ENCODE assay signal across 23 mouse cellular contexts in the genomic region with DNA sequence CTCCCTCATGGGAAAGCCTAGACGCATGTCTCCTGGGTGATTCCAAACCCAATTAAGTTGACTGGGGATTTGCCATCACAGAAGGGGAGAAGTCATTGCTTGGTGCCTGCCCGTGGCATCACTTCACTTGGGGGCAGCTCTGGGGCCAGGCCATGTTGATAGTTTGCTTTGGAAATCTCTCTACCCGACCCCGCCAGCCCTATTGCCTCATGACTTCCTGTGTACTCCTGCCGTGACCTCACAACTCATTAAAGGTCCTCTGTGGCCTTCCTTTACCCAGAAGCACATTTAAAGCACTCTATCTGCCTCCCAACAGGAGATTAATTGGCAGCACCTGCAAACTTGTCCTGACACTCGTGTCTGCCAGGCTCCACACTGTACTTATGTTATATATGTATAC.
A peak's percentile ranks its signal among the peaks of the same experiment; 100 is the strongest.
DNase-seq lines count a peak whose midpoint lies in the region; ATAC-seq lines count a peak whose summit lies in the region.
"Had no signal": no experiment of that assay in that cellular context is flagged by ENCODE, and none has a peak within 500 bp of the region (broad histone marks: within the 10 kb centered on the region; RNA-seq: fewer than 3 reads in every experiment).

No protein-coding gene starts in this region.

- H3K4me1 ChIP-seq in kidney, embryonic 15.5 days = peaks cover 7% of the 10 kb centered on the region
- peaks cover 21% of the 10 kb centered on the region for H3K4me1 ChIP-seq in limb, embryonic 10.5 days
- H3K4me1 ChIP-seq: embryonic facial prominence, embryonic 15.5 days; stomach, embryonic 15.5 days had no signal

- no peak for DNase-seq in kidney, postnatal 10 days
- DNase-seq in limb, embryonic 10.5 days (ENCODE audit: low spot score) = peak; percentile 36
- peak; percentile 30 for DNase-seq in lung, postnatal 10 days
- no peak for DNase-seq in frontal cortex, postnatal 36 days (ENCODE audit: low spot score in 2 of 2)
- no peak for DNase-seq in urinary bladder, adult 18-20 months (ENCODE audit: low spot score in 2 of 2)
- DNase-seq in urinary bladder, adult 2 months (ENCODE audit: low spot score) = no peak
- DNase-seq: adrenal gland, adult 2 months; cerebellum, adult 9-10 months; forebrain, postnatal 0 days; gastrocnemius, postnatal 25 days; heart, postnatal 10 days; kidney, adult 8-10 months; kidney, postnatal 4 days; right cerebral cortex, postnatal 25 days; thymus, adult 18-20 months; thymus, postnatal 4 days had no signal

- no peak overlapping the region for H3K27ac ChIP-seq in kidney, embryonic 15.5 days
- no peak overlapping the region for H3K27ac ChIP-seq in limb, embryonic 10.5 days
- H3K27ac ChIP-seq: embryonic facial prominence, embryonic 15.5 days; hindbrain, embryonic 13.5 days; limb, embryonic 13.5 days; stomach, embryonic 15.5 days had no signal

- 17% methylated on average over 6 of the region's 6 CpGs for WGBS in kidney, embryonic 15.5 days
- WGBS in limb, embryonic 10.5 days = 31% methylated on average over 6 of the region's 6 CpGs

- no peaks in the 10 kb centered on the region for H3K9me3 ChIP-seq in kidney, embryonic 15.5 days (replicated peaks)
- H3K9me3 ChIP-seq in limb, embryonic 10.5 days (replicated peaks) = no peaks in the 10 kb centered on the region
- H3K9me3 ChIP-seq: embryonic facial prominence, embryonic 15.5 days; hindbrain, embryonic 13.5 days; limb, embryonic 13.5 days; stomach, embryonic 15.5 days had no signal

- H3K4me2 ChIP-seq in kidney, embryonic 15.5 days = no peak overlapping the region
- H3K4me2 ChIP-seq: embryonic facial prominence, embryonic 15.5 days; heart, embryonic 11.5 days; hindbrain, embryonic 13.5 days; limb, embryonic 13.5 days; stomach, embryonic 15.5 days had no signal

- 0 out of 2 replicates have a peak, but pooled peaks have one; percentile 36 for ATAC-seq in kidney, embryonic 15.5 days (replicated peaks; ENCODE audit: low FRiP score)
- ATAC-seq: forebrain, postnatal 0 days; inflammation-experienced regulatory T-cells, adult 6 months had no signal

- H3K36me3 ChIP-seq in kidney, embryonic 15.5 days = no peaks in the 10 kb centered on the region
- no peaks in the 10 kb centered on the region for H3K36me3 ChIP-seq in limb, embryonic 10.5 days
- H3K36me3 ChIP-seq: embryonic facial prominence, embryonic 15.5 days; hindbrain, embryonic 13.5 days; limb, embryonic 13.5 days; stomach, embryonic 15.5 days had no signal

- H3K9ac ChIP-seq in kidney, embryonic 15.5 days = no peak overlapping the region
- H3K9ac ChIP-seq: embryonic facial prominence, embryonic 15.5 days; forebrain, postnatal 0 days; hindbrain, embryonic 13.5 days; limb, embryonic 13.5 days; stomach, embryonic 15.5 days had no signal

- no peak overlapping the region for H3K4me3 ChIP-seq in kidney, embryonic 15.5 days (replicated peaks)
- H3K4me3 ChIP-seq in limb, embryonic 10.5 days = no peak overlapping the region
- H3K4me3 ChIP-seq: embryonic facial prominence, embryonic 15.5 days; hindbrain, embryonic 13.5 days; limb, embryonic 13.5 days; stomach, embryonic 15.5 days had no signal

- H3K27me3 ChIP-seq in kidney, embryonic 15.5 days = no peaks in the 10 kb centered on the region
- no peaks in the 10 kb centered on the region for H3K27me3 ChIP-seq in limb, embryonic 10.5 days (ENCODE audit: low read depth, poor library complexity, severe bottlenecking)
- H3K27me3 ChIP-seq: embryonic facial prominence, embryonic 15.5 days; hindbrain, embryonic 13.5 days; limb, embryonic 13.5 days; stomach, embryonic 15.5 days had no signal

Comparison
In these comparisons a context has a peak if more than half of its experiments do, and no peak if none do; other contexts are left out.
1. DNase-seq: peak in limb, embryonic 10.5 days (single experiment) and lung, postnatal 10 days (single experiment); none in kidney, postnatal 10 days (single experiment), frontal cortex, postnatal 36 days (0 of 2), urinary bladder, adult 18-20 months (0 of 2) and urinary bladder, adult 2 months (single experiment).